Mouse (Mus musculus) frontal cortex, adult 2 months (tissue): ENCODE results near the gene Car12. TPM values are rescaled to one million over a fixed set of nuclear protein-coding genes. Genes with fewer than 3 reads are reported as not detected.

ENCODE experiments used
- DNase-seq, 2 experiments: peaks; one replicate each; pipeline ENCODE4 v3.0.0; 2022; ENCODE audit warnings: low spot score in 1 of 2; ENCODE audit errors: extremely low spot score in 1 of 2
- polyA plus RNA-seq: library from polyadenylated mRNA; depleted of rRNA; stranded (reverse); fragments of >200 nt; gene quantifications from 2 replicates; pipeline ENCODE4 v1.2.3, GENCODE M21; 2012

The Car12 gene
- polyA plus RNA-seq, 1 experiment, result 10.6 TPM

DNA sequence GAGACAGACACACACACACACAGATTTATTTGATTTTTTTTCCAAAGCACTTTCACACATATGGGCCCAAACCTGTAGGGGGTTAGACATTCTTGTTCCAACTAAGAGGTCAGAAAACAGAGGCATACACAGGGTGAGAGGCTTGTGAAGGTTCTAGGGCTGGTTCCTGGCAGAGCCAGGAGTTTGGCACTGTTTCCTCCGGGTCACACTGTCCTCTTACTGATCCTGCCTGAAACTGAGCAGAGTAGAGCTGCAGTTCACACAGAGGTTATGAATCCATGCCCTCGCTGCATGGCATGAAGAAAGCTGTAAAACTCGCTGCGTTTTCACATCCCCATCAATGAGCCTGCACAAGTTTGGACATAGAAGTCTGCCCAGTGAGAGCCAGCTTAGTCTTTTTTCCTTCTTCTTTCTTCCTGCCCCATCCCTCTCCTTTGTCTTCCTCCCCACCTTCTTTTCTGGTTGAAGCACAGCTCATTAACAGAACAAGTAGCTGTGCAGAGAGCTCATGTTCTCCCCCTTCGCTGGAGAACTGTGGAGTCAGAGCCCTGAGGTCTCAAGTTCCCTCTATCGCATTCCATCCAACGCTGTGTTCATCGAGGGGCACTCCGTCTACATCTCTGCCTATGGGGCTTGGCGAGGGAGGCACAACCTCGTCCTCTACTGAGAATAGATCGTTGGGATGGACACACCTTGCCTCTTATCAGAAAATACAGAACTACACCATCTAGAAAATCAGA, 4.5 kb upstream of the Car12 start:
- DNase-seq, result no peak

DNA sequence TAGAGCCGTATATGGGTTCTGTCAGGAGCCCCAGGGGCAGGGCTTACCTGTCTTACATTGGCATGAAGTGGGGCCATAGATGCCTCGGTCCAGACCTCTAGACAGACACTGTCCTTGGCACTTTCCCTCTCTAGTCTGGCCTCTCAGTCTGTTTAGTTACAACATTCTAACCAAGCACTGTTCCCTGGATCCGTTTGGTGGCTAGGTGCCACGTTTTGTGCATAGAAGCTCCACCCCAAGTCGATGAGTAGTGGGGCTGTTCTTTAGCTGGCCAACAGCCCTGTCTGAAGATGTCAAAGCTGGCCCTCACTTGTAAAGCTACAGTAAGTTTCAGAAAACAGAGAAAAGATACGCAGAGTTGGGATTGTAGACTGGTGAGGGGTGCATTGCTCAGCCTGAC, 2.9 kb upstream of the Car12 start:
- no peak for DNase-seq

DNA sequence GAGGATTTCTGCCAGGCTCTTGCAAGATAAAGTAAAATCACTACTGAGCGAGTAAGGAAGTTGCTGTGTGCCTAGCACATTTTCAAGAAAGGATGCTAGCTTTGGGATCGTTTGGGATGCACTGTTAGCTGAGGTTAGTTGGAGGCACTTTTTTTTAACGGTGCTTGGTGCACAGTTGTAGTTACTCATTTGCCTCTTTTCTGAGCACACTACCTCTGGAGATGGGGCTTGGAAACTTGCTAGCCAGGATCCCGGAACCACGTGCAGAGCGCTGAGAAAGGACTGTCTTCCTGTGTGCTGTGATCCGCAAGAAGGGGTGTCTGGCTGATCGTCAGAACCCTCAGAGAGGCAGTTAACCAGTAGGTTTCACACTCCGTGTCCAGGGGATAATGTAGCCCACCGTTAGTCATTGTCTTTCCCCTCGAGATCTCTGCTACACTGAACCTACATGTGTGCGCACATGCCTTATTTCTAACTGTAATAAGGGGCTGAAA, 583 bp downstream of the Car12 start:
- no peak for DNase-seq

DNA sequence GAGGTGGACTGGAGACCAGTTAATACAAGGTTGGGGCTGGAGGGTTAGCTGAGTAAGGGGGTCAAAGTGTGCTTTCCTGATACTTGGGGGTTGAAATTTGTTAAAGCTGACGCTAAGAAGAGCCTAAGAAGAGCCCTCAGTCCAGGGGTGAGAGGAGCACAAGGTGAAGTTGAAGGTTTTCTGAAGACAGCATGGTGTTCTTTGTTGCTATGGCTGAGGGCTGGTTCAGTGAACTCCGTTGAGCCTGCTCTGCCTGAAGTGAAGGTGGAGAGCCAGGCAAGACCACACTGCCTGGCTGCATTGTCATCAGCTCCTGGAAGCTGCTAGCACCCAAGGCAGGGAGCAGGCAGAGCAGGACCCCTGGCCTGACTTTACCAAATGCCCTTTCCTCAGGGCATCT, 1.9 kb downstream of the Car12 start:
- no peak for DNase-seq

DNA sequence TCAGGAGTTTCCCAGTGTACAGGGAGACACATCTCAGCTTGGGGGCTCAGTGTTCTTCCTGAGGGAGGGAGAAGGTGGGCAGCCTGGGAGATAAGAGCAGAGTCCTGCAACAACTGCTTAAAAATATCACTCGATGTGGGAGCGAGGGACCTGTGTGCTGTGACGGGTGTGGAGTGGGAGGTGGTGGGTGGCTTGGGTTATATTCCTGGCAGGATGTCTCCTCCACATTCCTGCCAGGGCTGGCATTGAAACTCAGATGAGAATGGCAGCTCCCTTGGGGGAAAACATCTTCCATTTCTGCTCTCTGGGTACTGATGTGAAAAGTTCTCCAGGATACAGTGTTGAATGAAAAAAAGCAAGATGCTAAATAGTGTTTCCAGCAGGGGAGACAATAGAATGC, 3.0 kb downstream of the Car12 start:
- peak in 1 of 2 experiments; percentile 75 for DNase-seq

DNA sequence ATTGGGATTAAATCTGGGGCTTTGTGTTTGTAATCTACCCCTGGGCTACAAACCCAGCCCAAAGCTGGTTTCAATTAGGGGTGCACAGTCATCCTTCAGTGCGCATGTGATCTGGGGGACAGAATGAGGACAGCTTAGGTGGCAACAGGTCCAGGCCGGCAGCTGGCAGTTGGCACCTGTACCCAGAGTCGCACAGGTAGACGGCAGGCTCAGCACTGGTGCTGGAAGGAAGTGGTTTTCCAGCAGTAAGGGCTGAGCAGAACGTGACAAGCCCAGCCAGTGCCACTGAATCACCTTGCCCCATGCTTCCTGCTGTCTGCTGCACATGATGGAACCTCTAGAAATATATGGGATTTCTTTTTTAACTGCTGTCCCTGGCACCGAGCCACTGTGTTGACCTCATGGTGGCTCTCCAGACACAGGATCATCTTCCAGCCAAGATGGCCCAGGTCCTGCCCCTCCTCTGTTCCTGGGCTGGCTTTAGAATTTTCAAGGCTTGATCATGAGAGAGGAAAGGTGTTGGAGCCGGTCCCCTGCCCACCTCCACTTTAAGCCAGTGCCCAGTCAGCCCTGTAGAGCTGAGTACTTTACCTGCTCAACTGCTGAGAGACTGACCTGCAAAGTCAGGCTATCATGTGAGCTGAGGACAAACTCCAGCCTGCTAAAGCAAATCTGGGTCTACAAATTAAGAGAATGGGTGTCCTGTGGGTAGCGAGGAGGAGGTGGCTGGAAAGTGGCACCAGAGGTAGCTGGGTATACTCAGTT, 7.4 kb downstream of the Car12 start:
- no peak for DNase-seq

DNA sequence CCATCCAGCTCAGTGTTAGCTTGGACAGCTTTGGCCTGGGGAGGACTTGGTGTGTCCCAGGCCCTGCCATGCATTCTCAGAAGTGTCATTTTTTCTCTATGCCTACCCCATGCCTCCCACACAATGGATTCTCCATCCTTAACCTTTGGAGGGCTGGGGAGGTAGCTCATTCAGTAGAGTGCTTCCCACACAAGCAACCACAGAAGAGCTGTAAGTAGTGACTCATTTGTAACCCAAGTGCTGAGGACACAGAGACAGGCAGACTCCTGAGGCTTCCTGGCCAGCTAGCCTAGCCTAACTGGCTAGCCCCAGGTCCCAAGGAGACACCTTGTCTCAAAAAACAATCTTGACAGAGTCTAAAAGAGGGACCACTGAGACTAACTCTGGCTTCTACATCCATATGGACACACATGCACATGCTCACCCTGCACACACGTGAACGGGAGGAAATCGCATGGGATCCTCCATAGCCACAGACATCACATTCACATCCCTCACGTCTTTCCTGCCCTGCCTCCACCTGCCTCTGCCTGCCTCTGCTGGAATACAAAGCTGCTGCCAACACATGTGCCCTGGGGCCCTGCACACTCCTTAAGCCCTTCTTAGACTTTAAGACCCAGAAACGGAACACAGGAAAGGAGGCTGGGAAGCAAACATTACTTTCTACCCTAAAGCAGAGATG, 8.8 kb downstream of the Car12 start:
- no peak for DNase-seq

DNA sequence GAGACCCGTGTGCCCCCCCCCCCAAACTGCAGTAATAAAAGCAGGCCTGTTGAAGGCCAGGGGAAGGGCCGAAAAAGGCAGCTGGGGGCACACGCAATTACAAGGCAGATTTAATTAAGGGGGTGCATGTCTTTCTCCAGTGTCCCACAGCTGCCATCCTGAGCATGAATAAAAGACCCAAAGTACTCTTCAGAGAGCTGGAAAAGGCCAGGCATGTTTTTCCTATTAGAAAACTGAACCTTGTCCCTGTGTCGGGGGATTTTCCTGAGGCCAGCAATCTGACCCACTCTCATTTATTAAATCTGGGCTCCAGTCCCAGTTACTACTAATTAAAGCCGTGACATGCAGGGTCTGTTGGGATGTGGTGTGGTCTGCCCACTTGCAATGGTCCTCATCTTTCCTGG, 9.4 kb downstream of the Car12 start:
- no peak for DNase-seq

DNA sequence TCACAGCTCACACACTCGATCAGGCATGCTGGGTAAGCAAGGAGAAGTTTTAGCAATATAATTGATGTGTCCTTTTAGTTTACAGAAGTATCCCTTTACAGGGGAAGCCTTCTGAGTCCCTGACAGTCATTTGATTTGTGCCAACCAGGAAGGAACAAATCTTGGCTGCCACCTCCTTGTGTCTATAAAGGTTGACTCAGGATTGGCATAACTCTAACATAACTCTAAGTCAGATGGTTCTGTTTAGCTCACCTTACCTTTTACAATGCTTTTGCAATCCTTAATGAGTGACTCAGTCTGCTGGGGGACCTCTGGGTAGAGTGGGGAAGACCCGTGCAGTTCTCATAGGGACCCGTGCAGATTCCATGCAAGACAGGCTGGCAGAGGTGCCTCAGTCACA, 12.1 kb downstream of the Car12 start:
- DNase-seq, result no peak

DNA sequence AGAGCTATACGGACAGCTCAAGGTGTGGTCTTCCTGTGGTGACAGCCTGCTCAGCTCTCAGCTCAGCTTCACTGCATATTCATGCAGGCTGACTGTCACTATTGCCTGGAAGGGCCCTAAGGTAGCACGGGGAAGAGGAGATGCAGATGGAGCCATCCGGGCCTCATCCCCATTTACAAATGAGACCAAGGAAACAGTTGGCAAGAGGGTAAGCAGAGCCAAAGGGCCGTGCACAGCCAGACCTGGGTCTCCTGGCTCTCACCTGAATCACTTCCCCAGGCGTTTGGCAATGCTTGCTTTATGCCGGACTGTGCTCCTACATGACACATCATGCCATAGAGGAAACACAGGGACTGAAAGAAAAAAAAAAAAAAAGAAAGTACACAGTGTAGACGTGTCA, 13.8 kb downstream of the Car12 start:
- DNase-seq, result no peak

DNA sequence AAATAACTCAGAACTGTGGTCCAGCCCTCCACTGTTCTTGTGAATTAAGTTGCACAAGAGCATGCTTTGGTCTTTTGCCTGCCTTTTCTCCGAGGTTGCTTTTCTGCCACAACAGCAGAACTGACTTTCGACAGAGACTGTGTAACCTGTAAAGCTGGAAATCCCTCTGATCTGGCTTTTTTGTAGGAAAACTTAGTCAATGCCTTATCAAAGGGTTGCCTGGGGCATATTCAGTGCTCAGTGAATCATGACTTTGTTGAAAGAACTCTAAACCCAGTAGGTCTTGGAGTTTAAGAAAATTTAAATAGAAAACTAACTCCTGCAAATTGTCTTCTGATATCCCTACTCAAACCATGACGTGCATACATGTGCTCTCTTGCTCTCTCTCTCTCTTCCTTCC, 17.1 kb downstream of the Car12 start:
- DNase-seq, result no peak

DNA sequence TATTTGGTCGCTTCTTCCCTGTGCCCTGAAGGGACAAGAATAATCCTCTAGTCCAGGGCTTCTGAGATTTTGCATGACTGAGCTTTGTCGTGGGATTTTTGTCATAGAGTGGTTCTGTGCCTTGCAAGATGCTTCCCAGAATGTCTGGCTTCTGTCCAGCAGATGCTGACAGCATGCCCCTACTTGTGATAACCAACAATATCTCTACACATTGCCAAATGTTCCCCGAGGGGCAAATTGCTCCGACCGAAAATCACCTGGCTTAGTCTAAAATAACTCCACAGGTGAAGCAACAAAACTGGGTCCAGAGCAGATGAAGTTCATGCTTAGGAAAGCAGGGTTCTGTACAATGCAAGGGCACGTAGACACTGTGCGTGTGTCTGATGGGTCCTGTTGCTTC, 17.8 kb downstream of the Car12 start:
- no peak for DNase-seq

DNA sequence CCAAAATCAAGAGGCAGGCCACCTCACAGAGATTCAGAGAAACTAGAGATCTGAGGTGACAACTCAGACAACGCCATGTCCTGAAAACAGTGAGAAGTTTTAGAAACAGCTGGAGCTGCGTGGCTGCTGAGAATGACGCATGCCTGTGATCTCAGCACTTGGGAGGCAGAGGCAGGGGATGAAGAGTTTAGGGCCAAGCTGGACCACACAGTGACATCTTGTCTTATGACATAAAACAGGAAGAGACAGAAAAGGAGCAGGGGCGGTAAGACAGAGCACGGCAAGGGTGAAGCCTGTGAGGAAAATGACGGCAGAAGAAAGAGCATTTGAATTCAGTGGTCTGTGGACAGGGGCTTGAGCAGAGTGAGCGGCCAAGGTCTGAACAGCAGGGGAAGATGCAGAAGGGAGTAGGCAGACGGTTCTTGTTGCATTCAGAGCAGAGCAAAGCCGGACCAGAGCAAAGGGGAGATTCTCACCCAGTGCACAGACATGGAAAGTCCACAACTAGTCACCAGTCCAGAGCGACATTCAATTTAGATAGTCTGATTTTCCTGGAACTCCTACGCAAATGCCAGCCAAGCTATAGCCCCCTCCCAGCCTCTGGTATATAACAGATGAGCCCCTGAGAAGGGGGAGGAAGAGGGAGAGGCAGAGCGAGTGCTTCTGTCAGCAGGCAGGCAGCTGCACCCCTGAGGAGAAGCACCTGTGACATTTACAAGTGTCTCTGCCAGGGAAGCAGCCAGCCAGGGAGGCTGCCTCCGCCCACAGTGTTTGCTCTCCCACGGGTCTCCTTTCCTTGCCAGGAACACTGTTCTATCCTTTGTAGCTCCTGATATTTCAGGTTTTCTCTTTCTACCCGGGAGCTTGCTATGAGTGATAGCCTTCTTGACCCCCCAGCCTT, 19.6 kb downstream of the Car12 start:
- DNase-seq, result peak; percentile 67 to 85

DNA sequence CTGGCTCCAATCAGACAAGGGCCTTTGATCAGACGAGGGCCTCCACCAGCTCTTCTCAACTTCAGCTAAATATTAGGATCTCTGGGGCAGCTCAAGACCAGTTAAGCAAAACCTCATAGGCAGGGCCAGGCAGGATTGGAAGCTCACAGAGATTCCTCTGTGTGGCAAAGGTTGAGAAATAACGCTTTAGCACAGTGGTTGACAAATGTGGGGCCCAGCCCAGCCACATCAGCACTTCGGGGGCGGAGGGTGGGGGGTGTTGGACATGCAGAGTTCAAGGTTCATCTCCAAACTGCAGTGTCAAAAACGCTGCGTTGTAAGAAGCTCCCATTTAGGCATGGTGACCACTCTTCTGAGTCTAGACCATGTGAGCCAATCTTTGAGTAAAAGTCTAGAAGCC, 21.1 kb downstream of the Car12 start:
- no peak for DNase-seq

DNA sequence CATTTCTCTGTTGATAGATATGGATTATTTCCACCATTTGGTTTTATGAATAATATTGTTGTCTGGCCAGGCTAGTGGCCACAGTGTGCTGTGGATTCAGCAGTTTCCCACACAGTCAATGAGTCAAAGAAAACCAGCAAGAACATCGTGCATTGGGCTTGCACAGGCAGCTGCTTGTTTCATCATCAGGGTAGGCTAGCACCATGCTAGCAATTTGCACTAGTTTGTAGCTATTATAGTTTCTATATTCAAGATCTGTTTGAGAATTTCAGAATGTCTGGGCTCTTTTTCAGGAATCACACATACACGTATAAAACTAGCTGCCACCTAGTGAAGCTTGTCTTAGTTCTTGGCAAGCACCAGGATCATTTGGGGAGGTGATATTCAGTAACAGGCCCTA, 21.6 kb downstream of the Car12 start:
- peak in 1 of 2 experiments; percentile 41 for DNase-seq

DNA sequence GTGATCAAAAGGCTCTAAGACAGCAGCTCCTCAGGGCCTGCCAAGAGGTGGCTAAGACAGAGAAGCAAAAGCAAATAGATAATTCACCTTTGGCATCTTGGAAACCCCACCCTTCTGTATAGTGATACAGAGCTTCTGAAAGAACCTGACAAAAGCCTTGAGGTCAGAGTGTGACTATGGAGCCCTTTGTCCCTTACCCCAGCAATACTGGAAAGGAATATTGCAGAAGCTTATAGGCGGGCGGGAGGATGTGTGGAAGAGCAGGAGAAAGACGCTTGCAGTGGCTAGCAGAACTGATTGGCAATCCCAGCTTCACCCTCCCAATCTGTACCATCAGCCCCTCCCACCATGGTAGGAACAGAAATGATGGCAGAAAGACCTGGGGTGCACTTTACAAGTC, 22.5 kb downstream of the Car12 start:
- DNase-seq, result no peak

DNA sequence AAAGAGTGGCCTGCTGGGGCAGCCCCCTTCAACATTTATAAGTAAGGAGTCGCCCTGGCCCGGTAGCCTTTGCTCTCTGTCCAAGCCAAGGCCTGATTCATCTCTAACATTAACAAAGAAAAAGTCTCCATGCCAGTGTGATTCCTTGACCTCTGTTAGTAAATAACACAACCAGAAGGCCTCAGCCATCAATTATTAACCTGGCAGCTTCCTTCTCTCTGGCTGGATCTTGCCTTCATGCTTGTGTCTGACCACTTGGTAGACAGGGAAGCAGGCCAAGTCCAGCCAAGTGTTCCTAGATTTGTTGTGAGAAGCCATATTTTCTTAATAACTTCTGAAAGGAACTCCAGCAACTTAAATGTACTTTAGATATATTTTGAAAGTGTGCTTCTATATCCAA, 23.1 kb downstream of the Car12 start:
- no peak for DNase-seq

DNA sequence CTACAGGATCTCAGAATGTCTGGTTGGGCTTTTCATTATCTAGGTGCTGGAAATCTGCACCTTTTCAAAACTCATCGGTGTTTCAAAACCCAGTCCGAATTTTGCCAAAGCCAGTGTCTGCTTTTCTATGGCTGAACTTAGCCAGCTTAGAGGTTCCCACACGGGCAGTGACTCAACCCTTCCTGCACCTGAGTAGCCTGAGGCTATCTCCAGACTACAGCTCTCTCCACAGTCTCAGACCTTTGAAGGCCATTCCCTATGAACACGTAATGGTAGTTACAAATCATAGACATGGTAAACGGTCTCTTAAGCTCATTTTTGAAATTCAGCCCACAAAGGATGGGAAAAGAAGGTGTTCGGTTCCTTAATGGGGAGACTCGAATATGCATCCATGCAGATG, 26.0 kb downstream of the Car12 start:
- DNase-seq, result no peak

DNA sequence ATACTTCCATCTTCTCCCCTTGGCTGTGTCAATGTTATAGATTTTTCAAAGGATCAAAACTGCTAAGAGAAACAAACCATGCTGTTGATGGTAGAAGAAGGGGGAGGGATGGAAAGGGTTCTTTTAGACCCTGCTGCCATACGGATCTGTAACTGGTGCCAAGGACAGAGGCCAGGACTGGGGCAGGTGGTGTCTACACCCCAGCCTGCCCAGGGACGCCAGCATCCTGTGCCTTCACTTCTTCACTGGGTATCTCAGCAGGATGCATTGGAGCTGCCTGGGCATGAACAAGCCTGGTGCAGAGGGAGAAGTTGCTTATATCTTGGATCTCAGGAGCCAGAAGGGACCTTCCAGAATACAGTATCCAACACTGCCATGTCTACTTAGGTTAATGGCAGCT, 31.0 kb downstream of the Car12 start:
- no peak for DNase-seq

DNA sequence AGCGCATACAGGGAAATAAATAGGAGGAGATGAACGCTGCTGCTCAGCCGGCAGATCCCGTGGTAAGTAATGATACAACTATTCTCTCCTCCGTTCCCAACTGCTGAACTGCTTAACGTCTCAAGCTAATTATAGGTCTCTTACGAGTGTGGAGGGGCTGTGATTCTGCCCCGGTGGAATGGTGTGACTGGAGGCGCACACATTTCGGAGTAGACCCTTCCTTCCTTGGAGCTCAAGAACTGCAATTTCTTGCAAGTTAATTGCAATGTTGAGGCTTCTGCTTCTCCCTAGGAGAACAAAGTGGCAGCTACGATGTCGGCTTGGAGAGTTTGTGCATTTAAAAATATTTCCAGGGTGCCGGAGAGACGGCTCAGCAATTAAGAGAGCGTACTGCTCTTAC, 34.9 kb downstream of the Car12 start:
- DNase-seq, result peak in 1 of 2 experiments; percentile 46

DNA sequence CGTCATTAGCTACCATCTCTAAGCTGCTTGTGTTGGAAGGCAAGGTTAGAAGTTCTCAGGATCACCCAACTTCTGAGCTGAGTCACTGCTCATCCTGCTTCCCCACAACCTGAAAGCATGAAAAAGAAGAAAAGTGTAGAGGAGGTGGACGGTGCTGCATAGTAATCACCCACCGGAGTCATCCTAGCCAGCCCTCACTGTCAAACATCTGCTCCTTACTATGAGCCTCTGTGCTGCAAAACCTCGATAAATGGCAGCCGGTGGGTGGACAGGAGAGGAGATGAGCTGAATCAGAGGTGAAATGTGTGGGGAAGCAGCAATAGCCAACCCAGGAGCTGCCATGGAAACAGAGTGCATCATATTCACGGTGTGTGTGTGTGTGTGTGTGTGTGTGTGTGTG, 39.4 kb downstream of the Car12 start:
- DNase-seq, result peak; percentile 41 to 74
